Mouse (Mus musculus) small intestine, adult 2 months (tissue): ENCODE results near the gene Gm1113.

ENCODE experiments used
- CTCF ChIP-seq: fragments of 200-500 bp; IDR thresholded peaks from 2 replicates; pipeline ENCODE4 v1.5.1; 2012; ENCODE audit warnings: low read depth, mild to moderate bottlenecking, control low read depth, inconsistent platforms, low read length, moderate library complexity, mixed read lengths; ENCODE audit not compliant: insufficient replicate concordance, insufficient read length; ENCODE audit errors: extremely low read depth
- POLR2A ChIP-seq: fragments of 200-500 bp; IDR thresholded peaks from 2 replicates; pipeline ENCODE4 v1.6.1; 2012; ENCODE audit warnings: low read depth, mild to moderate bottlenecking, control low read depth, inconsistent platforms, low read length, moderate library complexity

- no peak for TF ChIP-seq CTCF
- TF ChIP-seq POLR2A = no peak
Observed at GRCm38 (mm10) chr9:35467264-35467817, 50.7 kb downstream of the Gm1113 start.
